Mouse (Mus musculus) monocyte, adult 5-6 weeks (primary cell): ENCODE results near the gene Acbd6. TPM values are rescaled to one million over a fixed set of nuclear protein-coding genes. Genes with fewer than 3 reads are reported as not detected.

Experiments used
- ATAC-seq: fragments of 153-309, 156-312 bp; replicated peaks from 2 replicates; pipeline ENCODE4 v1.8.0; 2017; ENCODE audit warnings: mild to moderate bottlenecking; ENCODE audit not compliant: low TSS enrichment, insufficient number of reproducible peaks, severe bottlenecking, poor library complexity, low FRiP score
- total RNA-seq: library from RNA; stranded (forward); fragments of 200-1000, 200-491, 200-594 nt; gene quantifications from 3 replicates; pipeline ENCODE4 v1.2.3, GENCODE M21; 2017

The Acbd6 gene
- 5.4 to 22.0 TPM (median 18.0 TPM) in 3 replicates for total RNA-seq

GRCm38 (mm10) chr1:155558012-155558842 lies at the start of gene Acbd6:
Gene Acbd6 (plus strand): TSS chr1:155558120.
- ATAC-seq, result peak; percentile 80

GRCm38 (mm10) chr1:155510263-155510662 lies 47.7 kb upstream of the Acbd6 start:
- ATAC-seq, result no peak

- ATAC-seq, result no peak
Measured at GRCm38 (mm10) chr1:155515866-155516265, 42.1 kb upstream of the Acbd6 start.

DNA sequence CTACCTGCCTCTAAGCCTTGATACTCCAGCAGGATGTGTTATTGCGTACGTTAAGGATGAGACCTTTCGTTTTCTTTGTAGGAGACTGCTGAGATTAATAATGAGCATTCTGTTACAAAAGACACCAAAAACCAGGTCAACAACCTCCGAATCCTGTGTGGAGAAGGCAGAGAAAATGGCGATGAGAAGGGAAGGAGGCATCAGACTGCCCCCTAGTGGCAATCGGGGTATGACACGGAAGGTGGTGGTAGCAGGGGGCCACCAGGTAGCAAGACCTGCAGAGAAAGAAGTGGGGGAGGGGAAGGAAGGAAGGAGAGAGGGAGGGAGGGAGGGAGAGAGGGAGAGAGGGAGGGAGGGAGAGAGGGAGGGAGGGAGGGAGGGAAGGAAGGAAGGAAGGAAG lies 41.3 kb upstream of the Acbd6 start:
- ATAC-seq, result peak; percentile 56; the same call in 1 of the 2 replicates

DNA sequence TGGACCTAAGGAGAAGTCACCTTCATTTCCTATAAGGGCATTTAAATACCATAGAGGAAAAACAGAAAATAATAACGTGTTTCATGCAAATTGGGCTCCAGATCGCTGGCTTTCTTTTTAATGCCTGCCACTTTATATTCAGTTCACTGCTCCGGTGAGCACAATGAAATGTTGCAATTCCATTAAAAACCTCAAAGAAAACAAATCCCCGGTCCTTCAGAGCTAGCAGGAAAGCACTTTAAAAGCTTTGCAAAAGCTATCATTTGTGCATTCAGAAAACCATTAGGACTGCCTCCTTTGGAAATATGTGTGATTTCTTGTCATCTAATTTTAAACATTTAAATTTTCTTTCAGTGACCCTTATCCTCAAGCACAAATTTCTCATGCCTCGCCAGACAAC lies 40.9 kb upstream of the Acbd6 start:
- no peak for ATAC-seq

DNA sequence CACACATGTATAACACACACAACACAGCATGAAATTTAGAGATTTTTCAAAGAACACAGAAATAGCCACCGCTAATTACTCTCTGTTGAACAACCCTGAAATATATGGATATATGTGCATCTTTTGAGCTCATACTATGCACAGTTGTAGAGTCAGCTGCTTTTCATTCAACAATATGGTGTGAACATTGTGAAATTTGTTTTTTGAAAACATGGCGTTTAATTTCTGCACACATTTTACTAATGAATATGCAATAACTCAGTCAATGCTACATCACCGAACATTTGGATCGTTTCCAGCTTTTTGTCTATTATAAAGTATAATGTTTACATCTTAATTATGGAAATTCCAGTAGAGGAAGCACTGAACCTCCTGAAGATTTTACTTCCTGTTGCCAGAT lies 37.6 kb upstream of the Acbd6 start:
- no peak for ATAC-seq

DNA sequence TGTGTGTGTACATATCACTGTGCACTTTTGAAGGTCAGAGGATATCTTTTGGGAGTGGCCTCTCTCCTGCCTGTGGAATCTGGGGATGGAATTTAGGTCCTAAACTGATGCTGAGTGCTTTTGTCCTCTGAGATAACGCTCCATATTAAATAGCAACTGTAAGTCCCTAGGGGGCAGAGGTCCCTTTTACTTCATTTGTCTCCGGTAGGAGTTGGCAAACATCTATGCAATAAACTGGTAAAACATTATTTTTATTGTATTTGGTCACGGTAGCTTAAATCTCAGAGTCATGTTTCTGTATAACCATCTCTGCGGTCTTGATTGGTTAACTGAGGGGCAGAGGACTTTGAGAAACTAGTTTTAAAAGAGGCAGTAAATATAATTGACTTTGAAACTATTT lies 35.4 kb upstream of the Acbd6 start:
- ATAC-seq, result no peak

DNA sequence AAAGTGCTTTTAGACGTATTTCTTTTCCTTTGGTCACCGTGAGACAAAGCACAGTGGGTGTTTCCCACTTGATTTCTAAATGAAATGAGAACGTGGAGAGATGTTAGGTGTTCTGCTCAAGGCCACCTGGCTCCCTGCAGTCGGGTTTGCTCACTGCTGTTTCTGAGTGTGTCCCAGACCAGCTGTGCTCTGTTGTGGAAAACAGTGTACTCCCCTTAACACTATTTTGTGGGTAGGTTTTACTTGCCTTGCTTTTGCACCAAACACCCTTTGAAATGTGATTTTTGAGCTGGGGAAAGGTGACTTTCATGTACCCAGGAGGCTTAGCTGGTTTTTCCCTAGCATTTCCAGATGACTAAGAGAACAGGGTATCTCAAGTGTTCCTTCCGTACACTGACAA lies 31.7 kb upstream of the Acbd6 start:
- no peak for ATAC-seq

DNA sequence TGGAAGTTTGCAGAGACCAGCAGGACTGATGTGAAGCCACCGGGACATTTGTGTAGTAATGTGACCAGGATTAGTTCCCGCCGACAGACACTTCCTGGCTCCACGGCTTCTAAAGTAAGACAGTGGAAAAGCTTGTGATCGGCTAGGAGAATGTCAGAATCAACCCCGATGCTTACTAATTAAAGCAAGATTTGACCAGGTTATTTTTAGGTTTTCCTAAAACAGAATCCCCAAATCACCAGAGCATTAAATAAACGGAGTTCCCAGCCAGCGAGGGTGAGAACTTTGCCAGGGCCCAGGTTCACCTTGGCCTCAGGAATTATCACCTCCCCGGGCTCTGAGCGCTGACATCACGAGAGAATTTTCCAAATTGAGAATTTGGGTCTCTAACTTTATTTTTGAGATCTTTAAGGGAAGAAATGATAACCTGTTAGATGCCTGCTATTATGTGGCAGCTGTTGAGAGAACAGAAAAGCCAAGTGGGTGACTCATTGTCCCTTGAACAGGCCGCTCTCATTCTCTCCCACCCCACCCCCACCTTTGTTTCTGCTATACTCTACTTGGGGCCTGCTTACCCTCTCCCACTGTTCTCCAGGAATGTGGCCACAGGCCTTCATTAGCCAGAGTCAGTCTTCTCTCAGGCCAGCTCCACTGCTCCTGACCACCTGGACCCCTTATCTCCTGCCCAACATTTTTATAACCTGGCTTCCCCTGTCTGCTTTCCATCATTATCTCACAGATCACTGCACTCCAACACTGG lies 30.7 kb upstream of the Acbd6 start:
- no peak for ATAC-seq

DNA sequence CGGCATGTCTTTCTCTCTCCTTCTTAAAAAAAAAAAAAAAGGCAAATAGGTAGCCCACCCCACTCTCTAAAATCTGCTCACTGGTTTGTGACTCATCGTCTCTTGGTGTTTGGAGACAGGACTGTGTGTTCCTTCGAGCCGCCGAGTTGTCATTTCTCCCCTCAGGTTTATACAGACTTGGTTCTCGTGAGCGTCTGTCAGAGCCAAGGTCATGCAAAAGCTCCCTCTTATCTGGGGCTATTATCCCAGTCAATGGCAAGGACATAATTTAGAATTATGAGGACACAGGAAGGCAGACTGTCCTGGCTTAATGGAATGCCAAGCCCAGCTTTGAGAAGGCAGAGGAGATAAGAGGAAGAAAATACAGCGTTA lies 30.1 kb upstream of the Acbd6 start:
- no peak for ATAC-seq

DNA sequence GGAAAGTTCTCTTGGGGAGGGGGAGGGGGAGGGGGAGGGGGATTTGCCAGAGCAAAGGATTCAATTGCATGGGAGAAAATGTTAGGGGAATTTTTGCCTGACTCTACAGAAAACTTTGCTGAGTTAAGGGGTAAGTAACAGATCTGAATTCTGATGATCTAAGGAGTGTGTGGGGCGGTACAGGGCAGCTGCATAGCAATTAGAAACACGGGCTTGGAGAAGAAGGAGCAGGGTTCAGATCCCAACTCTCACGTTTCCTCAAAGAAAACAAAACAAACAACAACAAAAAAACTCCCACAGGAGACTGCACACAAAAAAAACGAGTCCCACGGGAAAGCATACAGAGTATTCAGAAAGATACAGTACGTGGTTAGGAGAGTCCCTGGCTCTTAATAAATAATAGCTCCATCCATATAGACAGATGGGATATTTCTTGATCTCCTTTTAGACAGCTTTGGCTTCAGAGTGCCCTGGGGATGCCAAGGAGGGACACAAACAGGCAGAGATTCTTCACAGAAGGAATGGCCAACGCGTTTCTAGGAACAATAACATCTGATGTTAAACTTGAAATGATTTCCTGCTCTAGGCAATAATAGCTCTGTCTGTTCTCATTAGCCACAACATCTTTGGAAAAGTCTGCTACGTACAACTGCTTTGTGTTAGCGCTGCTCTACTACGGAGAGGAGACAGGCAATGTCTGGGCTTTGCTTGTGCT lies 29.4 kb upstream of the Acbd6 start:
- no peak for ATAC-seq

GRCm38 (mm10) chr1:155529120-155529963 lies 28.6 kb upstream of the Acbd6 start:
- no peak for ATAC-seq

DNA sequence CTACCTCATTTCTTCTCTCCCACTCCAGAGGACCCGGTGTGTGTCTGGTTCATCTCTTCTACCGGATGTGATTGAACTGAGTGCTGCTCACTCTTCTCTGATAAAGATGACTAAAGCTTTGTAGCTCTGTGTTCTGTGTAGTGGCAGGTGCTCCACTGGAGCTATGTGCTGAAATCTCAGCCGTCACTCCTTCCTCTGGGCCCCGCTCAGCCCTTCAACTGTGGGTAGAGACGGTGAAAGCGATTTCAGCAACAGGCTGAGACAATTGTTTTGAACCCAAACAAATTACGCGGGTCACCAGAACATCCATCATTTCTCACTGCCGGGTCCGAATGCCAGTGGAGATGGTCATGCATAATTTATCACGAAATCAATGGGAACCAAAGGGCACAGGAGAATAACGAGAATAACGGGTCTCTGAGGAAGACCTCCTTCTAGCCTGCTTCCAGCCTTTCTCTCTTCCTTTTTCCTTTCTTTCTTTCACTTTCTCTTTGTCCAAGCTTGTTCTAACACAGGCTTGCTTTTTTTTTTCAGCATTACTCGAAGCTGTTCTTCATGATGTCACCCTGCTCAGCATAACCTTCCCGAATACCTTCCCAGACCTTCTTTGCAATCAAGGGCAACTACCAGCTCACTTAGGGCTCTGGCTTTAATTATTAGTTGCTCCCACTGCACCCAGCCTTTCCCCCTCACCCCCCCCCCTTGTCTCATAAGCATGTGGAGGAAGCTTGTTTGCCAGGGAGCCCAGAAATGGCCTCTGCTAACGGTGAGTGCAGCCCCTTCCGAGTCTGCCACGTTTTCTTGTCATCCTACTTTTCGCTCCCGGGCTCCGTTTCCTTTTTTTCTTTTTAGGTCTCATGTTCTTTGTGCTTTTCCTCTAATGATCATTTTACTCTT lies 27.1 kb upstream of the Acbd6 start:
- ATAC-seq, result no peak

GRCm38 (mm10) chr1:155532396-155532795 lies 25.5 kb upstream of the Acbd6 start:
- no peak for ATAC-seq

GRCm38 (mm10) chr1:155532833-155533688 lies 24.9 kb upstream of the Acbd6 start:
- ATAC-seq, result no peak

- ATAC-seq, result no peak
Measured at GRCm38 (mm10) chr1:155533689-155533965, 24.3 kb upstream of the Acbd6 start.

DNA sequence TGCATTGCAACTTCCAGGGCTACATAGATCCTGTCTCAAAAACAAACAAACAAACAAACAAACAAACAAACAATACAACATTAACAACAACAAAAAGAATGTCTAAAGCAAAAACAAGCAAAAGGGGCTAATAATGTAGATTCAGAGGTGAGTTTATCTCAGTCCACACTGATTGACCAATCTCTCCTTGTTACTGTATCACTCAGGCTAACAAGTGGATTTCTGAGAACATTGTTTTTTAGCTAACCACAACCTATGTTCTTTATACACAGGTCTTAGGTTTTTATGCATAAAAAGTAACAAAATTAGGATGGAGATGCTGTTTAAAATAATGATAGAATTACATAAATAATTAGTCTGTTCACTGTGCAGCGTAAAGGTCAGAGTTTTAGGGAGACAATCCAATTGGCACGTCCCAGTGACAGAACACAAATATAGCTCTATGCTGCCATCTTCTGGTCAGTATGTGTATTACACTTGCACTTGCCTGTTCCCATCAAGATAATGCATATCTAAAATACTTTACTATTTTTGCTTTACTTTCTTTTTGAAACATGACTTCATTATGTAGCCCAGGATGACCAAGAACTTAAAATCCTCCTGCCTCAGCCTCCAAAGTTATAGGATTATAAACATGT lies 20.8 kb upstream of the Acbd6 start:
- peak; percentile 59; the same call in 1 of the 2 replicates for ATAC-seq
